Mouse (Mus musculus) lung, adult 2 months (tissue): ENCODE measurements around the gene Tex48.

ENCODE experiments used
- CTCF ChIP-seq: fragments of 200-500 bp; IDR thresholded peaks from 2 replicates; pipeline ENCODE4 v1.5.1; 2011; ENCODE audit warnings: mild to moderate bottlenecking, low read length, control low read depth; ENCODE audit not compliant: insufficient read depth
- POLR2A ChIP-seq: fragments of 200-500 bp; IDR thresholded peaks from 2 replicates; pipeline ENCODE4 v1.6.1; 2011; ENCODE audit warnings: low read depth, mild to moderate bottlenecking, control low read depth, low read length, borderline replicate concordance; ENCODE audit errors: extremely low read depth

DNA sequence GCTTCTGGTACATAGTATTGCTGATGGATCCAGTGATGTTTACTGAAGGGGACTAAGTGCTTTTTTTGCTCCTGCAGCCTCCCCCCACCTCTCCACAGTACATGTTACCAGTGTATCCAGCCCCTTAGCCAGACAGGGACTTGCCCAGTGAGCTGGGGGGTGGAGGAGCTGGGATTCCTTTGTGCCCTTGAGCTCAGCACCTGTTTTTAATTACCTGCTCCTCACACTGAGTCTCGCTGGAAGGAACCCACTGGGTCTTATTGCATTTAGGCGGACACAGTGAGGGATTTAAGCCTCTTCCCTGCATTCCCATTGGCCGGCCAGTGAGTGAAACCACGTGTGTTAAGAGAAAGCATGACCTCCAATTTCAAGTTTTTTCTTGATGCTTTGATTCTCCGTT, 39.6 kb downstream of the Tex48 start:
- no peak for TF ChIP-seq CTCF
- no peak for TF ChIP-seq POLR2A
